Mouse (Mus musculus) ES-Bruce4 (cell line): Measurements from ENCODE around the gene Zfp3. TPM values are rescaled to one million over a fixed set of nuclear protein-coding genes. Genes with fewer than 3 reads are reported as not detected.

Experiments used
- H3K27ac ChIP-seq: 2 replicates; pipeline ENCODE4 v1.5.1; 2012; ENCODE audit warnings: low read length, inconsistent platforms; ENCODE audit not compliant: insufficient read depth
- H3K27me3 ChIP-seq: 2 replicates; pipeline ENCODE4 v1.6.1; 2012; ENCODE audit warnings: mild to moderate bottlenecking, low read length, inconsistent platforms; ENCODE audit not compliant: control insufficient read depth, poor library complexity, insufficient read depth, severe bottlenecking
- H3K36me3 ChIP-seq: 2 replicates; pipeline ENCODE4 v1.6.1; 2012; ENCODE audit warnings: inconsistent platforms, mild to moderate bottlenecking, low read length, moderate library complexity; ENCODE audit not compliant: control insufficient read depth, poor library complexity, insufficient read depth, severe bottlenecking
- H3K4me1 ChIP-seq: one replicate; pipeline ENCODE4 v1.8.1; 2011; ENCODE audit warnings: low read length; ENCODE audit not compliant: control insufficient read depth, insufficient read depth
- H3K4me3 ChIP-seq: 2 replicates; pipeline ENCODE4 v1.5.1; 2011; ENCODE audit warnings: low read depth, mild to moderate bottlenecking, low read length
- H3K9ac ChIP-seq: 2 replicates; pipeline ENCODE4 v1.6.1; 2012; ENCODE audit warnings: low read depth, mild to moderate bottlenecking, inconsistent platforms; ENCODE audit not compliant: poor library complexity, severe bottlenecking
- H3K9me3 ChIP-seq: replicated peaks from 2 replicates; pipeline ENCODE4 v1.6.1; 2012; ENCODE audit warnings: mild to moderate bottlenecking, low read length, inconsistent platforms; ENCODE audit not compliant: control insufficient read depth, poor library complexity, insufficient read depth, severe bottlenecking
- CTCF ChIP-seq: IDR thresholded peaks from one replicate; pipeline ENCODE4 v1.8.1; 2011; ENCODE audit warnings: low read depth, low read length
- EP300 ChIP-seq: IDR thresholded peaks from 2 replicates; pipeline ENCODE4 v1.6.1; 2011; ENCODE audit warnings: low read depth, low read length; ENCODE audit not compliant: insufficient read depth
- POLR2A ChIP-seq: IDR thresholded peaks from one replicate; pipeline ENCODE4 v1.8.1; 2011; ENCODE audit warnings: low read length; ENCODE audit not compliant: insufficient read depth
- polyA plus RNA-seq: library from polyadenylated mRNA; stranded (reverse); fragments of >200 nt; gene quantifications from 2 replicates; pipeline ENCODE4 v1.2.4, GENCODE M21; 2011; ENCODE audit warnings: low read depth; ENCODE audit not compliant: missing spikeins, insufficient read depth, insufficient read length

The Zfp3 gene
- polyA plus RNA-seq, 1 experiment = 3.6 TPM

- TF ChIP-seq EP300 (no peak), CTCF (no peak), POLR2A (no peak)
- no peak overlapping the region for H3K27ac ChIP-seq
- no peaks in the 10 kb centered on the region for H3K9me3 ChIP-seq
- no peaks in the 10 kb centered on the region for H3K4me1 ChIP-seq
- no peak overlapping the region for H3K4me3 ChIP-seq
- H3K27me3 ChIP-seq = no peaks in the 10 kb centered on the region
- peaks cover 16% of the 10 kb centered on the region; the same call in 1 of the 2 replicates for H3K36me3 ChIP-seq
- peak overlapping the region; percentile 38; the same call in 1 of the 2 replicates for H3K9ac ChIP-seq
Measured at GRCm38 (mm10) chr11:70726585-70726984, 37.4 kb upstream of the Zfp3 start.

GRCm38 (mm10) chr11:70727385-70727784 is 36.6 kb upstream of the Zfp3 start:
- Histone ChIP-seq H3K36me3 (peaks cover 16% of the 10 kb centered on the region; the same call in 1 of the 2 replicates), H3K27ac (no peak overlapping the region), H3K27me3 (no peaks in the 10 kb centered on the region), H3K4me1 (no peaks in the 10 kb centered on the region), H3K9ac (no peak overlapping the region), H3K4me3 (no peak overlapping the region), H3K9me3 (no peaks in the 10 kb centered on the region)
- TF ChIP-seq POLR2A (no peak), EP300 (no peak), CTCF (no peak)

DNA sequence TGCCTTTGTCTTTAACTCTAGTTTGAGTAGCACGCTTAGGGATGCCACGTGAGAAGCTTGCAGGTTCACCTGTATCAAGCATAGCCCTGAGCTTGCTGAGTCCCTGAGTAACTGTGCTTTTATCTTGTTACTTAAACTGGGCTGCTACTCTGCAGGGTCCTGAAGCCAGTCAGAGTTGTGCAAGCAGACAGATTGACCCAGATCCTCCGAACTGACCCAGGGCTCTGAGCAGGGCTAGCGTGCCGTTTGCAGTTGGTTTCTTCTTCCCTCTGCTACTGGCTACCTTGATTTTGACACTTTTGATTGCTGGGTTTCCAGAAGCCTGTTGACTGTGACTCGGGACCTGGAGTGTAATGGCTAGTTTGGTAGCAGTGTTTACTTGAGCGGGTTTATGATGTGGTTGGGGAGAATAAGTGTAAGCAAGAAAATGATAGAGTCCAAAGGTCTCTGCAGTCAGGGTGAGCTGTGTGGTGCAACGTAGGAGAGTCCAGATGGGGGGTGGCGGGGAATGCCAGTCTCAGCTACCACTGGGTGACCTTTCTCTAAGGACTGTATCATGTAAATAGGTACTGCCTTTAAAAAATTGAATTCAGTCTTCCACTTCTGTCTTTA is 33.5 kb upstream of the Zfp3 start:
- no peaks in the 10 kb centered on the region for H3K4me1 ChIP-seq
- peaks cover 7% of the 10 kb centered on the region; the same call in 1 of the 2 replicates for H3K36me3 ChIP-seq
- no peak overlapping the region for H3K9ac ChIP-seq
- no peak overlapping the region for H3K4me3 ChIP-seq
- H3K9me3 ChIP-seq = no peaks in the 10 kb centered on the region
- no peak overlapping the region for H3K27ac ChIP-seq
- TF ChIP-seq EP300 (no peak), POLR2A (no peak), CTCF (no peak)
- no peaks in the 10 kb centered on the region for H3K27me3 ChIP-seq

DNA sequence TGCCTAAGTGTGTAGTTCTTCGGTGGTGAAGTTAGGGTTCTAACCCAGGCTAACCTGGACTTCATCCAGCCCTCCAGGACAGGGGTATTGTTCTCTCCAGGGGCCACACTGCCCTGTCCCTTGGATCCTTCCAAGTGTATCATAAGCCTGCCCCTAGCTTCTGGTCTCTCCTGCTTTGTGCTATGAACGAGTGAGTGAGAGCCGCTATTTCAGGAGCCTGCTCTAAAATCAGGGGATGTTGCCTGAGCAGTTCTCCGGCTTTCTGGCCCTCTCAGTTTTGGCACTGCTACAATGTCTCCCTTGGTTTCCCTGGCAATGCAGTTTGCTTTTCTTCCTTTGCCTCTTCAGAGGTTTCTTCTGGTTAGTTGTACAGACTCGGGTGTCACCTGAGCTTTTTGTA is 32.8 kb upstream of the Zfp3 start:
- Histone ChIP-seq H3K4me1 (no peaks in the 10 kb centered on the region), H3K27me3 (no peaks in the 10 kb centered on the region), H3K36me3 (peaks cover 6% of the 10 kb centered on the region; the same call in 1 of the 2 replicates), H3K4me3 (no peak overlapping the region), H3K9ac (no peak overlapping the region), H3K9me3 (no peaks in the 10 kb centered on the region), H3K27ac (no peak overlapping the region)
- TF ChIP-seq EP300 (no peak), POLR2A (no peak), CTCF (no peak)

DNA sequence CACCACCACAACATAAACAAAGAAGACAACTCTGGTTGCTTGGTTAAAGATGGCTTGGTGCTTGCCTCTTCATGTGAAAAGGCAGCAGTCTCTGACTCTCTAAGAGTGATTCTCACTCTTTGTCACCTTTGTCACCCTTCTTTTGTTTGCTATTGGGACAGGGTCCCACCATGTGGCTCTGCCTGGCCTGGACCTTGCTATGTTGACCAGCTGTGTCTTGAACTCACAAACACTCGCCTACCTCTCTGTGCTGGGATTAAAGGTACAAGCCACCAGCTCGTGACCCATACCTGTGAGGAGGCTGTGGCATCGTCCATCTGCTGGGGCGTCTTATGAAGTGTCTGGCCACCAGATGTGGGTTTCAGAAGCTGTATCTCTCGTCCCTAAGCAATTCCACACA is 30.8 kb upstream of the Zfp3 start:
- no peak overlapping the region for H3K9ac ChIP-seq
- H3K9me3 ChIP-seq = no peaks in the 10 kb centered on the region
- TF ChIP-seq CTCF (no peak), POLR2A (no peak), EP300 (no peak)
- no peak overlapping the region for H3K27ac ChIP-seq
- H3K27me3 ChIP-seq = no peaks in the 10 kb centered on the region
- H3K36me3 ChIP-seq = no peaks in the 10 kb centered on the region
- H3K4me3 ChIP-seq = no peak overlapping the region
- H3K4me1 ChIP-seq = no peaks in the 10 kb centered on the region

- H3K9ac ChIP-seq = no peak overlapping the region
- H3K4me1 ChIP-seq = no peaks in the 10 kb centered on the region
- no peaks in the 10 kb centered on the region for H3K9me3 ChIP-seq
- H3K27ac ChIP-seq = no peak overlapping the region
- H3K36me3 ChIP-seq = no peaks in the 10 kb centered on the region
- TF ChIP-seq EP300 = no peak
- no peak for TF ChIP-seq CTCF
- TF ChIP-seq POLR2A = no peak
- H3K4me3 ChIP-seq = no peak overlapping the region
- no peaks in the 10 kb centered on the region for H3K27me3 ChIP-seq
Measured at GRCm38 (mm10) chr11:70737749-70738148, 26.3 kb upstream of the Zfp3 start.
